Mouse (Mus musculus) hindbrain, embryonic 14.5 days (tissue): ENCODE data around the gene Lzts2. TPM values are rescaled to one million over a fixed set of nuclear protein-coding genes. Genes with fewer than 3 reads are reported as not detected.

ENCODE experiments used
- ATAC-seq: fragments of 200-750 bp; cut with Nextera tagmentation; 2 replicates; pipeline ENCODE4 v1.8.0; 2017; ENCODE audit warnings: moderate number of reproducible peaks, mild to moderate bottlenecking, moderate TSS enrichment, moderate library complexity; ENCODE audit not compliant: low FRiP score
- DNase-seq: peaks from one replicate; pipeline ENCODE4 v3.0.0-alpha.2; 2015; ENCODE audit warnings: low spot score
- H3K27ac ChIP-seq: fragments of 300-500 bp; sonication (generic); 2 replicates; pipeline ENCODE4 v1.5.1; 2014; ENCODE audit warnings: mild to moderate bottlenecking, moderate library complexity
- H3K27me3 ChIP-seq: fragments of 300-500 bp; sonication (generic); 2 replicates; pipeline ENCODE4 v1.6.1; 2014; ENCODE audit warnings: mild to moderate bottlenecking, low read length, mixed read lengths; ENCODE audit not compliant: control insufficient read depth, insufficient read depth
- H3K36me3 ChIP-seq: fragments of 300-500 bp; sonication (generic); replicated peaks from 2 replicates; pipeline ENCODE4 v1.6.1; 2014; ENCODE audit not compliant: control insufficient read depth, insufficient read depth
- H3K4me1 ChIP-seq: fragments of 300-500 bp; sonication (generic); replicated peaks from 2 replicates; pipeline ENCODE4 v1.6.1; 2014; ENCODE audit warnings: antibody characterized with exemption, low read length, mixed read lengths; ENCODE audit not compliant: control insufficient read depth, insufficient read depth
- H3K4me2 ChIP-seq: fragments of 300-500 bp; sonication (generic); replicated peaks from 2 replicates; pipeline ENCODE4 v1.6.1; 2014; ENCODE audit warnings: mild to moderate bottlenecking, moderate library complexity
- H3K4me3 ChIP-seq: fragments of 300-500 bp; sonication (generic); replicated peaks from 2 replicates; pipeline ENCODE4 v1.5.1; 2014; ENCODE audit warnings: mild to moderate bottlenecking, low read length
- H3K9ac ChIP-seq: fragments of 300-500 bp; sonication (generic); 2 replicates; pipeline ENCODE4 v1.6.1; 2014
- H3K9me3 ChIP-seq: fragments of 300-500 bp; sonication (generic); 2 replicates; pipeline ENCODE4 v1.6.1; 2016; ENCODE audit warnings: low read length; ENCODE audit not compliant: control insufficient read depth
- WGBS: fragments of 180-500 bp; shearing (Covaris S2); extraction: QIAGEN DNeasy Blood & Tissue Kit; methylation state at CpG from one replicate; pipeline ENCODE4 v1.1.7; 2014; 5-methylcytosine and 5-hydroxymethylcytosine counted together
- polyA plus RNA-seq: library from polyadenylated mRNA; unstranded; fragments of >200 nt; fragmentation: Nextera tagmentation; extraction: Ambion mirVana; gene quantifications from 2 replicates; pipeline ENCODE4 v1.2.1, GENCODE M21; 2014

Lzts2 gene
- polyA plus RNA-seq, 1 experiment from 2014 or later, result 18.8 TPM

GRCm38 (mm10) chr19:45053451-45053850, 39.2 kb downstream of the Lzts2 start:
- Histone ChIP-seq H3K4me3 (no peak overlapping the region), H3K4me1 (peaks cover 29% of the 10 kb centered on the region), H3K9ac (no peak overlapping the region), H3K27ac (no peak overlapping the region), H3K36me3 (peaks cover 63% of the 10 kb centered on the region), H3K9me3 (no peaks in the 10 kb centered on the region), H3K4me2 (no peak overlapping the region), H3K27me3 (no peaks in the 10 kb centered on the region)
- DNase-seq (no peak), ATAC-seq (no peak)
- WGBS, result 94% methylated on average over 8 of the region's 8 CpGs

DNA sequence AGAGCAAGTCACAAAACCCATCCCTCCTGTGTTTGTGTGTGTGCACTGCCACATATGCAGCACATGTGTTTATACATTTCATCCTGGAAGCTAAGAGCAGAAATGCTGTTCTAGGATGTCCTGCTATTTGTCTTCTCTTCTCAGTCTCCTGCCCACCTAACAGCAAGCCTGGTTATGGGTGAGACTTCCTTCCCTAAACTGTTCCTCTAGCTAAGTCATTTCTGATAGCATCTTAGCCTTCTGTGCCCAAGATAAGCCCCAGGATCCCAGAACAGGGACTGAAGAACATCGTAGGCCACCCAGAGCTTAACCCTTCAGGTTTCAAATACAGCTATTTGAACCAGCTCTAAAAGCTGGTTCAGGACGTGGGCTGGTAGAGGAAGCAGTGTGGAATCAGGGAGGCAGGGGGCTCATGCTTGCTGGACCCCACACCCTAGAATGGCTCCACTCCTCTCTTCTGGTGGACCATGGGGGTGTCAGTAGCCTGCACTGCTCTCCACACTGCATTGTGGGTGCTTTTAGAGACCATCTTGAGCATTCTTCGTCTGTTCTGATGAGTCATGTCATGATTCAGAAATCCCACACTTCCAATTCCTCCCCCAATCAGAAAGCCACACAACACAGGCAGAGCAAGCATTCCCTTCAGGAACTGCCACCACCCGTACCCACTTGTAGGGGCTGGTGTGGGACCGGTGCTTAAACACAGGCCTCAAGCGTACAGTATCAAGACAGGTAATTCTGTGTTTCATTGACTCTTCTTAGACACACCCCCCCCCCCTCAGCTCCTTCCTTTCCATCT, 40.9 kb downstream of the Lzts2 start:
- Histone ChIP-seq H3K4me3 (no peak overlapping the region), H3K27me3 (no peaks in the 10 kb centered on the region), H3K36me3 (peaks cover 53% of the 10 kb centered on the region), H3K4me1 (peaks cover 19% of the 10 kb centered on the region), H3K27ac (no peak overlapping the region), H3K9ac (no peak overlapping the region), H3K4me2 (no peak overlapping the region), H3K9me3 (no peaks in the 10 kb centered on the region)
- no peak for DNase-seq
- WGBS, result 86% methylated on average over 6 of the region's 6 CpGs
- ATAC-seq, result no peak

- peaks cover 19% of the 10 kb centered on the region for H3K4me1 ChIP-seq
- H3K36me3 ChIP-seq, result peaks cover 41% of the 10 kb centered on the region
- ATAC-seq, result no peak
- WGBS, result 35% methylated on average over 4 of the region's 4 CpGs
- no peaks in the 10 kb centered on the region for H3K27me3 ChIP-seq
- H3K4me2 ChIP-seq, result no peak overlapping the region
- peak; percentile 60 for DNase-seq
- H3K9me3 ChIP-seq, result no peaks in the 10 kb centered on the region
- peak overlapping the region; percentile 96; the same call in 1 of the 2 replicates for H3K27ac ChIP-seq
- H3K4me3 ChIP-seq, result no peak overlapping the region
- no peak overlapping the region; the same call in 1 of the 2 replicates for H3K9ac ChIP-seq
These were observed 42.1 kb downstream of the Lzts2 start for GRCm38 (mm10) chr19:45056364-45056763.

DNA sequence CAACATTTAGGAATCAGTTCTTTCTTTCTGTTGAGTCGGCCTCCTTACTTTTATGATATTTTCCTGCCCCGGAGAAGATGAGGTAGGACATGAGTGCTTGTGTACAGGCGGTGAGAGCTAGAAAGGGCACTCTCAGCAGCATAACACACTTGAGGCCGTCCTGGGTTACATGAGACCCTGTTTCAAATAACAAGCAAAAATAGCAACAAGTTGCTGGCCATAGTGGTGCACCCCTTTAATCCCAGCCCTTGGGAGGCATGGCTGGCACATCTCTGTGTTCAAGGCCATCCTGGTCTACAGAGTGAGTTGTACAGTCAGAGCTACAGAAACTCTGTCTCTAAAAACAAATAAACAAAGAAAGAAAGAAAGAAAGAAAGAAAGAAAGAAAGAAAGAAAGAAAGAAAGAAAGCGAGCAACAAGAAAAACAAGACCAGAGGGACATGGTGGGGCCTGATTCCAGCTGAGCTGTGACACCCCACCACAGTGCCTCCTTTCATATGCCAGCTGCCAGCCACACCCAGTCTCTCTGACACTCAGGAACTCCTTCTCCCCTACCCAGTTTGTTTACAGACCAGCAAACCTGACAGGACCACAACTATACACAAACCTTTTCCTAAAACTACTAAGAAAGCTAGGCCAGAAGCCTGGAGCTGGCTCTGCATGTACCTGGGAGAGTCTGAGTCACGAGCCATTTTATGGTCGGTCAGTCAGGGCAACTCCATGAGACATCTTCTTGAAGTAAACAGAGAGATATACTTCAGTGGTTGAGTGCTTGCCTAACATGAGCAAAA, 42.9 kb downstream of the Lzts2 start:
- H3K4me2 ChIP-seq, result peak overlapping the region; percentile 85
- peaks cover 34% of the 10 kb centered on the region for H3K36me3 ChIP-seq
- peak overlapping the region; percentile 46 for H3K4me3 ChIP-seq
- H3K9ac ChIP-seq, result peak overlapping the region; percentile 92
- ATAC-seq (no peak), DNase-seq (no peak)
- peaks cover 19% of the 10 kb centered on the region for H3K4me1 ChIP-seq
- H3K9me3 ChIP-seq, result no peaks in the 10 kb centered on the region
- peak overlapping the region; percentile 96 for H3K27ac ChIP-seq
- H3K27me3 ChIP-seq, result no peaks in the 10 kb centered on the region
- WGBS, result 81% methylated on average over 7 of the region's 7 CpGs

DNA sequence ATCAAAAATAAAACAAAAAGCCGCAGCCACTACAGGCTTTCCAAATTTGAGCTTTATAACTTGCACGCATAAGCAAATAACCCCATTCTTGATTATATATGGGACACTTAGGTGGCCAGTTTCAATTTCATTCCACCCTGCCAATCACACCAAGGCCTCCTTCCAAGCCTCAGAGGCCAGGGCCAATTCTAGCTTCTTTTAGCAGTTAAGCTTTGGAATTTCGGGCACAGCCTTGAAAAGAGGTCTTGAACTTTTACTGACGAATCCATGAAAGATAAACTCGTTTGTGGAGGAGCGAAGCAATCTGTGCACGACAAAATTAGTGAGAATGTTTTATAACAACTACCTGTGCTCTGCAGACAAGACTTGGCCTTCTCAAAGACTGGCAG, 43.5 kb downstream of the Lzts2 start:
- no peaks in the 10 kb centered on the region for H3K27me3 ChIP-seq
- H3K9me3 ChIP-seq, result no peaks in the 10 kb centered on the region
- peak overlapping the region; percentile 85 for H3K4me2 ChIP-seq
- peak overlapping the region; percentile 92 for H3K9ac ChIP-seq
- peaks cover 19% of the 10 kb centered on the region for H3K4me1 ChIP-seq
- H3K4me3 ChIP-seq, result peak overlapping the region; percentile 46
- ATAC-seq (no peak), DNase-seq (no peak)
- 51% methylated on average over 7 of the region's 7 CpGs for WGBS
- peak overlapping the region; percentile 96 for H3K27ac ChIP-seq
- peaks cover 28% of the 10 kb centered on the region for H3K36me3 ChIP-seq

- Histone ChIP-seq H3K4me1 (peaks cover 19% of the 10 kb centered on the region), H3K27me3 (no peaks in the 10 kb centered on the region), H3K9ac (peak overlapping the region; percentile 92), H3K9me3 (no peaks in the 10 kb centered on the region), H3K4me3 (peak overlapping the region; percentile 46), H3K27ac (peak overlapping the region; percentile 96), H3K36me3 (peaks cover 22% of the 10 kb centered on the region), H3K4me2 (peak overlapping the region; percentile 85)
- peak; percentile 100 for DNase-seq
- ATAC-seq, result peak; percentile 93
- WGBS, result under 1% methylated on average over 34 of the region's 34 CpGs
These were observed 44.1 kb downstream of the Lzts2 start for GRCm38 (mm10) chr19:45058113-45058839.

DNA sequence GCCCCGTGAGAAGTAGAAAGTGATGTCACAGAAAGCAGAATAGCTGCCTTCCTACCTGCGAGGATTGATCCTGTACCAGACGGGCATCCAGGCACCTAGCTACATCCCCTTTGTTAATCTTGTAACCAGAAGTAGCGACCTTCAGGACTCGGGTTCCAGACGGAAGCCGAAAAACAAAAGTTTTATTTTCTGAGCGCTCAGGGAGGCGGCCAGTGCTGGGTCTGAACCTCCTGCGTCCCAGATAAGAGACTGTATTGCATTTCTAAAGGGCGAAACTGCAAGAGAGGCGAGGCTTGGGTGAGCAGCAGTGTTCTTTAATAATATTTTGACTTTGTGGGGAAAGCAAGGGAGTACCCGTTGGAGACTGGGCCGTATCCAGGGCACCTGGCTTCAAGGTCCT, 44.6 kb downstream of the Lzts2 start:
- H3K27me3 ChIP-seq, result peaks cover 3% of the 10 kb centered on the region; the same call in 1 of the 2 replicates
- peak overlapping the region; percentile 85 for H3K4me2 ChIP-seq
- no peaks in the 10 kb centered on the region for H3K9me3 ChIP-seq
- peaks cover 19% of the 10 kb centered on the region for H3K4me1 ChIP-seq
- no peak for DNase-seq
- peak overlapping the region; percentile 92 for H3K9ac ChIP-seq
- peak overlapping the region; percentile 96 for H3K27ac ChIP-seq
- no peak for ATAC-seq
- H3K4me3 ChIP-seq, result peak overlapping the region; percentile 46
- 1% methylated on average over 14 of the region's 14 CpGs for WGBS
- H3K36me3 ChIP-seq, result peaks cover 17% of the 10 kb centered on the region

DNA sequence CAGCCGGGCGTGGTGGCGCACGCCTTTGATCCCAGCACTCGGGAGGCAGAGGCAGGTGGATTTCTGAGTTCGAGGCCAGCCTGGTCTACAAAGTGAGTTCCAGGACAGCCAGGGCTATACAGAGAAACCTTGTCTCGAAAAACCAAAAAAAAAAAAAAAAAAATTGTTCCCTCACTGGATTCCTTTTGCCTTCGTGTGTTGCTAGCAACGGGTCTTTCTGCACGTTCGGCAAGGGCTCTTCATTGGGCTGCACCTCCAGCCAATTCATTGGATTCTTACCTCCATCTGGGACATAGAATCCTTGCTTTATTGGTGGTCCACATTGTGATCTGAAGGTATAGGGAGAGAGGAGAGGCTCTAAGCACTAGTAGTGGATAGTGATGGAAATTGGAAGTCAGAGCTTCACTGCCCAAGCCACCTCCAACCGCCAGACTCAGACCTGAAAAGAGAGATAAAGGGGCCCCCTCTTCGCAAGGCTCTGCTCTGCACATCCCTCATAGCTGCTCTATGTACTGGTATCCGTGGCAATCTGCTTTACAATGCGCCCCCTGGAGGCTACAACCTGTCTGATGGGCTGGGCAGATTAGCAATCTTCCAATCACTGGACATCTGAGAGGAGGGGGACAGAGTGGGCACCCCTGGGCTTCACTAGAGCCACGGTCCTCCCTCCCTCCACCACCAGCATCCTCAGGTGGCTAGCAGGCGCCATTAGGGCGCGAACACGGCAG, 49.5 kb downstream of the Lzts2 start:
- DNase-seq, result peak; percentile 54
- 40% methylated on average over 18 of the region's 20 CpGs for WGBS

More for the DNA sequence above, 49.5 kb downstream of the Lzts2 start:
- H3K27me3 ChIP-seq, result peaks cover 45% of the 10 kb centered on the region
- no peaks in the 10 kb centered on the region for H3K9me3 ChIP-seq
- no peak overlapping the region for H3K4me3 ChIP-seq
- no peaks in the 10 kb centered on the region for H3K36me3 ChIP-seq
- no peak overlapping the region for H3K27ac ChIP-seq
- peak; percentile 29; the same call in 1 of the 2 replicates for ATAC-seq
- H3K4me1 ChIP-seq, result peaks cover 8% of the 10 kb centered on the region
- H3K4me2 ChIP-seq, result peak overlapping the region; percentile 31
- peak overlapping the region; percentile 48 for H3K9ac ChIP-seq
